ENCODE assay signal across 8 mouse cellular contexts in the genomic region with DNA sequence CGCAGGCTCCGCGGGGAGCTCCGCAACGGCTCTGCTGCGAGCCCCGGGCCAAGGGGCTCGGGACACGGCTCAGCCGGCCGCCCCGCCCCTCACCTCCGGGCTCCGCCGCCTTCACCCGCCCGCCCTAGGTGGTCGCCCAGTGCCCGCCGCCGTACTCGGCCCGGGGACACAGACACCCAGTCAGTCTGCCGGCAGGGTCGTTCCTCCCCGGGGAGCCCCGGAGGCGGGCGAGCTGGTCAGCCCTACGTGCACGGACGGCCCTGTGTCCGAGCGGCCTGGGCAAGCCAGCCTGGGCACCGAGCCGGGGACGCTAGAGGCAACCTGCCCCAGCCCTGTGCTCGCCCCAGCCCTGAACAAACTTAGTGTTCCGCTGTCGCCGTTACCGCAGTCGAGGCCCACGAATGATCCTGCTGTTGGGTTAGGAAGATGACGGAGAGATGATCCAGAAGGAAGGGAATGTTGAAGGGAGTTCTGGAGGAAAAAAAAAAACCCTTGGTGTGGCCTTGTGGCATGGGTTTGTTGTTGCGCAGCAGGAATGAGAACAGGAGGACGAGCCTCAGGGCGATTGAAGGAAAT. TPM values are rescaled to one million over a fixed set of nuclear protein-coding genes. Genes with fewer than 3 reads are reported as not detected.
DNase-seq lines count a peak whose midpoint lies in the region; ATAC-seq lines count a peak whose summit lies in the region.

No protein-coding gene starts in this region.

- H3K4me3 ChIP-seq in forebrain, embryonic 13.5 days: peak overlapping the region; percentile 77
- peak overlapping the region; percentile 89 for H3K4me3 ChIP-seq in intestine, embryonic 16.5 days (ENCODE audit: low read length)

- under 1% methylated on average over 42 of the region's 48 CpGs for WGBS in forebrain, embryonic 13.5 days
- WGBS in intestine, embryonic 16.5 days: under 1% methylated on average over 48 of the region's 48 CpGs

- peak overlapping the region; percentile 77 for H3K9ac ChIP-seq in forebrain, embryonic 13.5 days
- H3K9ac ChIP-seq in intestine, embryonic 16.5 days (ENCODE audit: low read depth, low read length): peak overlapping the region; percentile 88

- H3K27ac ChIP-seq in forebrain, embryonic 13.5 days: peak overlapping the region; percentile 60
- peak overlapping the region; percentile 70 for H3K27ac ChIP-seq in intestine, embryonic 16.5 days (ENCODE audit: low read length)

- H3K27me3 ChIP-seq in forebrain, embryonic 13.5 days: no peaks in the 10 kb centered on the region
- H3K27me3 ChIP-seq in intestine, embryonic 16.5 days (replicated peaks; ENCODE audit: control insufficient read depth, insufficient read depth, low read length): no peaks in the 10 kb centered on the region

- H3K4me2 ChIP-seq in forebrain, embryonic 13.5 days: peak overlapping the region; percentile 77
- peak overlapping the region; percentile 53 for H3K4me2 ChIP-seq in intestine, embryonic 16.5 days (ENCODE audit: low read depth, low read length)

- DNase-seq in embryo, embryonic 10 days (ENCODE audit: low spot score): peak; percentile 46
- DNase-seq in embryo, embryonic 11 days: no peak
- DNase-seq in right cerebral cortex, postnatal 10 days (ENCODE audit: low spot score in 2 of 2): peak; percentile 61 to 66
- DNase-seq in right cerebral cortex, postnatal 36 days (ENCODE audit: low spot score in 2 of 2): no peak
- peak; percentile 38 for DNase-seq in mesoderm, embryonic 11.5 days (ENCODE audit: low read depth, low spot score)
- no peak for DNase-seq in retina, embryonic 14.5 days (ENCODE audit: low spot score)

- H3K4me1 ChIP-seq in forebrain, embryonic 13.5 days: peaks cover 24% of the 10 kb centered on the region
- H3K4me1 ChIP-seq in intestine, embryonic 16.5 days (ENCODE audit: control insufficient read depth, insufficient read depth, low read length): peaks cover 16% of the 10 kb centered on the region

- H3K36me3 ChIP-seq in forebrain, embryonic 13.5 days (ENCODE audit: poor library complexity, severe bottlenecking): peaks cover 20% of the 10 kb centered on the region
- 0 out of 2 replicates have a peak, but pooled peaks cover 2% of the 10 kb centered on the region for H3K36me3 ChIP-seq in intestine, embryonic 16.5 days (ENCODE audit: control insufficient read depth, insufficient read depth, low read length)

- peak; percentile 75 for ATAC-seq in forebrain, embryonic 13.5 days
- peak; percentile 80 for ATAC-seq in intestine, embryonic 16.5 days

- no peaks in the 10 kb centered on the region for H3K9me3 ChIP-seq in forebrain, embryonic 13.5 days (replicated peaks)
- no peaks in the 10 kb centered on the region for H3K9me3 ChIP-seq in intestine, embryonic 16.5 days (ENCODE audit: control insufficient read depth, low read length)

RNA-seq across cellular contexts. Expression of a gene that starts 0.4 kb away (rescaled TPM):
- 93.8 and 97.1 TPM in 2 replicates for polyA plus RNA-seq in forebrain, embryonic 13.5 days (2015; fragmentation: Nextera tagmentation; extraction: Ambion mirVana)
- polyA plus RNA-seq in intestine, embryonic 16.5 days (2015; fragmentation: Nextera tagmentation; extraction: Ambion mirVana): 76.8 and 91.0 TPM in 2 replicates

RNA-seq across cellular contexts. Expression of a gene that starts 0.6 kb away (rescaled TPM):
- polyA plus RNA-seq in forebrain, embryonic 13.5 days (2015; fragmentation: Nextera tagmentation; extraction: Ambion mirVana): 0.71 and 0.99 TPM in 2 replicates
- polyA plus RNA-seq in intestine, embryonic 16.5 days (2015; fragmentation: Nextera tagmentation; extraction: Ambion mirVana): 1.5 and 1.9 TPM in 2 replicates

RNA-seq across cellular contexts. Expression of a gene that starts 47.2 kb away (rescaled TPM):
- polyA plus RNA-seq in forebrain, embryonic 13.5 days (2015; fragmentation: Nextera tagmentation; extraction: Ambion mirVana): 60.3 and 60.4 TPM in 2 replicates
- polyA plus RNA-seq in intestine, embryonic 16.5 days (2015; fragmentation: Nextera tagmentation; extraction: Ambion mirVana): 19.1 and 20.6 TPM in 2 replicates

RNA-seq across cellular contexts. Expression of a gene that starts 59.4 kb away (rescaled TPM):
- 1.5 and 1.7 TPM in 2 replicates for polyA plus RNA-seq in forebrain, embryonic 13.5 days (2015; fragmentation: Nextera tagmentation; extraction: Ambion mirVana)
- 18.2 and 20.6 TPM in 2 replicates for polyA plus RNA-seq in intestine, embryonic 16.5 days (2015; fragmentation: Nextera tagmentation; extraction: Ambion mirVana)

Comparison
In these comparisons a context has a peak if more than half of its experiments do, and no peak if none do; other contexts are left out.
1. DNase-seq: peak in embryo, embryonic 10 days (single experiment), right cerebral cortex, postnatal 10 days (2 of 2) and mesoderm, embryonic 11.5 days (single experiment); none in embryo, embryonic 11 days (single experiment), right cerebral cortex, postnatal 36 days (0 of 2) and retina, embryonic 14.5 days (single experiment).